Mouse (Mus musculus) thymus, adult 2 months (tissue): ENCODE data around the gene Tor1a. TPM values are rescaled to one million over a fixed set of nuclear protein-coding genes. Genes with fewer than 3 reads are reported as not detected.

ENCODE experiments used
- DNase-seq: peaks from one replicate; pipeline ENCODE4 v3.0.0; 2021
- H3K27ac ChIP-seq: fragments of 200-500 bp; 2 replicates; pipeline ENCODE4 v1.5.1; 2012; ENCODE audit warnings: low read length, control low read depth; ENCODE audit not compliant: control insufficient read depth, insufficient read depth
- H3K27me3 ChIP-seq: fragments of 200-500 bp; 2 replicates; pipeline ENCODE4 v1.6.1; 2012; ENCODE audit warnings: mild to moderate bottlenecking, low read length, moderate library complexity, mixed read lengths; ENCODE audit not compliant: control insufficient read depth, insufficient read depth
- H3K36me3 ChIP-seq: fragments of 200-500 bp; 2 replicates; pipeline ENCODE4 v1.6.1; 2012; ENCODE audit warnings: mild to moderate bottlenecking, low read length, moderate library complexity; ENCODE audit not compliant: control insufficient read depth, insufficient read depth
- H3K4me1 ChIP-seq: fragments of 200-500 bp; replicated peaks from 2 replicates; pipeline ENCODE4 v1.6.1; 2012; ENCODE audit warnings: low read length; ENCODE audit not compliant: control insufficient read depth, insufficient read depth
- H3K4me3 ChIP-seq: fragments of 200-500 bp; 2 replicates; pipeline ENCODE4 v1.5.1; 2012; ENCODE audit warnings: mild to moderate bottlenecking, low read length, control low read depth, moderate library complexity; ENCODE audit not compliant: control insufficient read depth, insufficient read depth
- CTCF ChIP-seq: fragments of 200-500 bp; IDR thresholded peaks from 2 replicates; pipeline ENCODE4 v1.5.1; 2012; ENCODE audit warnings: mild to moderate bottlenecking, control low read depth, low read length, moderate library complexity, borderline replicate concordance; ENCODE audit not compliant: control insufficient read depth, poor library complexity, insufficient read depth; ENCODE audit errors: extremely low read depth
- POLR2A ChIP-seq: fragments of 200-500 bp; IDR thresholded peaks from 2 replicates; pipeline ENCODE4 v1.6.1; 2012; ENCODE audit warnings: mild to moderate bottlenecking, low read length, control low read depth, moderate library complexity; ENCODE audit not compliant: control insufficient read depth, poor library complexity, insufficient read depth; ENCODE audit errors: extremely low read depth
- WGBS: fragments of 180-500 bp; shearing (Covaris S2); methylation state at CpG from one replicate; pipeline ENCODE4 v1.1.7; 2018; 5-methylcytosine and 5-hydroxymethylcytosine counted together
- polyA plus RNA-seq: library from polyadenylated mRNA; depleted of rRNA; stranded (reverse); fragments of >200 nt; gene quantifications from 2 replicates; pipeline ENCODE4 v1.2.3, GENCODE M21; 2012

Gene Tor1a
- polyA plus RNA-seq, 1 experiment = 65.7 TPM

- Histone ChIP-seq H3K27me3 (no peaks in the 10 kb centered on the region), H3K36me3 (no peaks in the 10 kb centered on the region), H3K27ac (peak within 1 kb of the TSS; percentile 42; the same call in 1 of the 2 replicates), H3K4me1 (peaks cover 14% of the 10 kb centered on the region), H3K4me3 (peak within 1 kb of the TSS; percentile 5; the same call in 1 of the 2 replicates)
- WGBS = 8% methylated on average over 23 of the region's 23 CpGs
- DNase-seq = peak; percentile 63
- TF ChIP-seq POLR2A (no peak), CTCF (peak; percentile 65; the same call in 1 of the 2 replicates)
Observed at GRCm38 (mm10) chr2:30929483-30930045, 38.2 kb downstream of the Tor1a start, which contains the start of gene Ptges. Gene Ptges (minus strand): TSS chr2:30929863.

- peaks cover 14% of the 10 kb centered on the region for H3K4me1 ChIP-seq
- H3K36me3 ChIP-seq = no peaks in the 10 kb centered on the region
- peak overlapping the region; percentile 5; the same call in 1 of the 2 replicates for H3K4me3 ChIP-seq
- H3K27ac ChIP-seq = peak overlapping the region; percentile 42; the same call in 1 of the 2 replicates
- TF ChIP-seq CTCF = no peak
- no peak for TF ChIP-seq POLR2A
- no peaks in the 10 kb centered on the region for H3K27me3 ChIP-seq
- no peak for DNase-seq
- WGBS = 27% methylated on average over 12 of the region's 12 CpGs
Observed at GRCm38 (mm10) chr2:30928893-30929482, 38.7 kb downstream of the Tor1a start.

DNA sequence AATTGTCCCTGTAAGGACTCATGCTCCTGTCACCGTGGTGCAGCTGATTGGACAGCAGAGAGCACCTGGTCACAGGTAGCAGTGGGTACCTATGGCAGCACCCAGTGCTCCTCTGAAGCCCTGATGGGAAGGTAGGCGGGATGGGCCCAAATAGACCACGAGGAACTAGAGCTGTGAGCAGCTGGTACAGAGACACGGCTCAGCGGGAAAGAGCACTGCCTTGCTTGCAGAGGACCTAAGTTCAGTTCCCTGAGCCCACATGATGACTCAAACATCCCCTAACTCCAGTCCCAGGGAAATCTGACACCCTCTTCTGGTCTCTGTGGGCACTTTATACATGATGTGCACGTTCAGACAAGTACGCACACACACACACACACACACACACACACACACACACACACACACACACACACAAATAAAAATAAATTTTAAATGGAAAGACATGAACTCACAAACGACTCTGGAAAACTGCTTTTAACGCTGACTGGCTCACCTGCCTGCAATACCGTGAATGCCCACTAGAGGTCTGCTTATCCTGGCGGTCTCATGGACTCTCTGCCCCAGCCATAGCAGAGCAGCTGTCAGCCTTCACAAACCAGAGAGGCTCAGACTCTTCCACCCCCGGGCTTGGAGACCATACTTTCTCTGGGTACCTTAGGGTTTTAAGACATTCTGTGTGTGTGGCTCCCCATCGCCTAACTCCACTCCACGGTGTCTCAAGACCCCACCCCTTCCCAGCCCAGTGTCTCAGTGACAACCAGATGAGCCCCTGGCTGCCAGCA lies 39.7 kb downstream of the Tor1a start:
- H3K4me1 ChIP-seq = peaks cover 14% of the 10 kb centered on the region
- no peak overlapping the region for H3K4me3 ChIP-seq
- TF ChIP-seq POLR2A (no peak), CTCF (peak; percentile 80; the same call in 1 of the 2 replicates)
- H3K27ac ChIP-seq = no peak overlapping the region
- DNase-seq = peak; percentile 80
- WGBS = 31% methylated on average over 14 of the region's 14 CpGs
- H3K27me3 ChIP-seq = no peaks in the 10 kb centered on the region
- no peaks in the 10 kb centered on the region for H3K36me3 ChIP-seq

DNA sequence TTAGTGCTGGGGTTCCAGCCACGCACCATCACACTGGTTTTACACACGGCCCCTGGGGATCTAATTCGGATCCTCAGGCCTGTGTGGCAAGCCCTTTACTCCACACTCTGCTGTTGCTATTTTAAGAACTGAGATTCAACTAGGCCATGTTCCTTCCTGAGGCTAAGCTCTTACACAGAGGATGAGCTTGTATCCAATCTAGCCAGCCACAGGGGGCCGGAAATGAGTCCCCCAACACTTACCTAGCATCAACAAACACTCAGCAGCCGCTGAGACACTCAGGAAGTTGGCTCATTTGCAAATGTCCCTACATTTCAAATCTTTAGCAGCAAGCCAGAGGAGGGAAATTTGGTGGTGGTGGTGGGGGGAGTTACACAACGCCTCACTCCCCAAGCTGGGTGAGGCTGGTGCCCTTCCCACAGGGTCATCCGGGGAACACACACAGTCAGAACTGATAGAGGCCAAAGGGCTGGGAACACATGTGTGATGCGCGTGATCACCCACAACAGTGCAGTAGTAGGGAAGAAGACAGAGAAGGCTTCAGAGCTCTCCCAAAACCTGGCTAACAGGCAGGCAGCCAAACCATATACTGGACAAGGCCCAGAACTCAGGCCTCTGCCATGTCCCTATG lies 40.5 kb downstream of the Tor1a start:
- Histone ChIP-seq H3K36me3 (no peaks in the 10 kb centered on the region), H3K4me1 (peaks cover 14% of the 10 kb centered on the region), H3K27me3 (no peaks in the 10 kb centered on the region), H3K4me3 (no peak overlapping the region), H3K27ac (no peak overlapping the region)
- TF ChIP-seq CTCF (no peak), POLR2A (no peak)
- WGBS = 66% methylated on average over 9 of the region's 9 CpGs
- DNase-seq = no peak

DNA sequence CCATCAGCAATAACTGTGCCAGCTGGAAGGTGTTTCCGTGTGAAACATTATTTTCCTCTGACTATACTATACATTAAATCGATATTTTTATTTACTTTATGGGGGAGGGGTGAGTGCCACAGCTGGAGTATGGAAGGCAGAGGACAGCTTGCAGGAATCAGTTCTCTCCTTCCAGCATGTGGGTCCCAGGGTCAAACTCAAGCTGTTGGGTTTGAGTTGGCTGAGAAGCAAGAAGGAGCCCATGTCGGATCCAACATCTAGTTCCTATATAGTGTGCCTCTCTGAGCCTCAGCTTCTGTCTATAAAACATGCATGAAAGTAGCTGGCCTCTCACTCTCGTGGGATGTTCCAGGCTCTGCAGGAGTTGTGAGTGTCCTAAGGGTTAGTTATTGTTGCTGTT lies 41.4 kb downstream of the Tor1a start:
- Histone ChIP-seq H3K27ac (no peak overlapping the region), H3K4me1 (peaks cover 14% of the 10 kb centered on the region)

DNA sequence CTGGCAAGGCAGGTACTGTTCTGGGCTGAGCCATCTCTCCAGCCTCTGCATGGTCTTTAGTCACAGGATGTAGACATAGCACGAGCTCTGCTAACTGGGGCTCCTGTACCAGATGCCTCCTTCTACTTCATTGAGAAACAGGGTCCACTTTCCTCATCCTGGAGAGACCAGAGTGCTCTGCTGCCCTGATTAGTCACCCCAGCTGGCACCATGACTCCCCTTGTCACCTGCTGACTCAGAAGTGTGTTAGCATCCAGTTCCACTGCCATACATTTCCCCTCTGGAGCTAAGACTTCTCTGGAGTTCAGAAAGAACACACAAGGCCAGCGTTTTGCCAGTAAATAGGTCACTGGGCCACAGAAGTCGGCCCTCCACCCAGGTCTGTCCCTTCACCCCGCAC lies 42.6 kb downstream of the Tor1a start:
- DNase-seq = no peak
- peaks cover 14% of the 10 kb centered on the region for H3K4me1 ChIP-seq
- no peak overlapping the region for H3K27ac ChIP-seq
- WGBS = 91% methylated on average over 4 of the region's 4 CpGs
- TF ChIP-seq CTCF = no peak
- no peak for TF ChIP-seq POLR2A
- no peaks in the 10 kb centered on the region for H3K36me3 ChIP-seq
- no peaks in the 10 kb centered on the region for H3K27me3 ChIP-seq
- no peak overlapping the region for H3K4me3 ChIP-seq

More for the DNA sequence above, 41.4 kb downstream of the Tor1a start:
- 90% methylated on average over 4 of the region's 4 CpGs for WGBS
- H3K27me3 ChIP-seq = no peaks in the 10 kb centered on the region
- no peak for TF ChIP-seq CTCF
- no peak for TF ChIP-seq POLR2A
- H3K36me3 ChIP-seq = no peaks in the 10 kb centered on the region
- H3K4me3 ChIP-seq = no peak overlapping the region
- DNase-seq = no peak
